Mouse (Mus musculus) inflammation-experienced regulatory T-cells (primary cell): ENCODE measurements around the gene Ndufb8. TPM values are rescaled to one million over a fixed set of nuclear protein-coding genes. Genes with fewer than 3 reads are reported as not detected.

Source experiments
- polyA plus RNA-seq, 2 experiments: library from polyadenylated mRNA; unstranded; fragments of 100-300 nt; shearing (Covaris generic); gene quantifications; one replicate each; pipeline ENCODE4 v1.2.1; 2017

The Ndufb8 gene
- polyA plus RNA-seq = 100 to 1,000 TPM; 217 to 254 TPM

DNA sequence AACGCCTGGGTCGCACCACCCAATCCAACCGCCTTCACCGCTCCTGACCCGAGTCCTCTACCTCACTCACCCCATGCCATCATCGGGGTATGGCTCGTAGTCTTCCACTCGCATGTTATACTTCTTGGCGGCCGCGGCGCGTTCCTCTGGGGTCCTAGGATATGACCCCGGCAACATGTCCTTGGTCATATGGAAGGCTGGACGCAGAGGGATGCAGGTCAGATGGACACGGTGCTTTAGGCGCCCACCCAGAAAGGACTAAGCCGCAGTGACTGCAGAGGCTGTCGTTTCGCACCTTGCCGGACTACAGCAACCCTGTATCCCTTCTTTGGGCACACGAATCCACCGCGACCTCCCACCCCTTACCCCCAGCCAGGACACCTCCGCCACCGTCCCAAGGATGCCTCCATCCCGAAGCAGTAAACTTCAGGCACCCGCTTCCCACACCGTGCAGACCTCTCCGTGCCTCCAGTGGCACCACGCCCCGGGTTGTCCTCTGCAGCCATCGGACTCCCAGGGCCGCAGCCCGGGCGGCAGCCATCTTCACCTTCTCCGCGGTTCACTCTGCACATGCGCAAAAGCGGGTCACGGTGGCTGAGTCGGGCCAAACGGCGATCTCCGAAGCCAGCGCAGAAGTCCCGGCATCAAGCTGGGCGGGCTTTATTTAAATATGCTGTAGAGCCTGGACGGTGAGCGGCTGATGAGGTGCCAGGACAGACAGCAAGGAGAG is at the start of gene Ndufb8:
TSS of gene Ndufb8 (minus strand) at position 580 of the 730 bp plus-strand sequence.

DNA sequence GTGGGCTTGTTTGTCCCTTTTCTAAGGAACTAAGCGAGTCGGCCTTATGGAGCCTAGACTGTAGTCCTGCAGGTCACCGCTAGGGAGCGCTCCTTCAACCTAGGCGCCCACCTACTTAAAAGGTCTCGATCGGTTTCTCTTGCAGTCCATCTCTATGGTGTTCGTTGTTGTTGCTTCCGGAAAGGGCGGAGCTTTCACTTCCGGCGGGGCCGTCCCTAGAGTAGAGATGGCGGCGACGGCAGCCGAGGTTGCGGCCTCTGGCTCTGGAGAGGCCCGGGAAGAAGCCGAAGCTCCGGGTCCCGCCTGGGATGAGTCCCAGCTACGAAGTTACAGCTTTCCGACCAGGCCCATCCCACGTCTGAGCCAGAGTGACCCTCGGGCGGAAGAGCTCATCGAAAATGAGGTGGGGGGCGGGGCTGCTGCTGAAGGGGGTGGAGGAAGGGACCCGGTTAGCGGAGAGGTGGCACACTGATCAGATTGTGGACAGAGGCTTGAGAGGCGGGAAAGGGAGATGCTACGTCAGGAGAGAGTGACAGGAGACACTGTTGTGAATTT is 7.5 kb upstream of the Ndufb8 start, which contains the start of gene Hif1an:
TSS of gene Hif1an (plus strand) at position 199 of the 555 bp plus-strand sequence.

DNA sequence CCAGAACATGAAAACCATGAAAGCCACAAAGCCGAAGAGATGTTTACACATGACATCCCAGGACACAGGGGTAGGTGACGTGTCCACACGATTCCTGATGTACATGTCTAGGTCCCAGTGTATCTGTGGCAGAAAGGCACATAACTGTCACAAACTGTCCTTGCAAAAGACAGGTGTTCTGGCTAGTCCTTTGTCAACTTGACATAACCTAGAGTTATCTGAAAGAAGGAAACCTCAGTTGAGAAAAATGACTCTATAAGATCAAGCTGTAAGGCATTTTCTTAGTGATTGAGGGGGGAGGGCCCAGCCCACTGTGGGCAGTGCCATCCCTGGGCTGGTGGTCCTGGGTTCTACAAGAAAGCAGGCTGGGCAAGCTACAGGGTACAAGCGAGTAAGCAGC is 2.5 kb downstream of the Ndufb8 start, which contains the start of gene Gm20538:
TSS of gene Gm20538 (minus strand) at position 101 of the 400 bp plus-strand sequence.

DNA sequence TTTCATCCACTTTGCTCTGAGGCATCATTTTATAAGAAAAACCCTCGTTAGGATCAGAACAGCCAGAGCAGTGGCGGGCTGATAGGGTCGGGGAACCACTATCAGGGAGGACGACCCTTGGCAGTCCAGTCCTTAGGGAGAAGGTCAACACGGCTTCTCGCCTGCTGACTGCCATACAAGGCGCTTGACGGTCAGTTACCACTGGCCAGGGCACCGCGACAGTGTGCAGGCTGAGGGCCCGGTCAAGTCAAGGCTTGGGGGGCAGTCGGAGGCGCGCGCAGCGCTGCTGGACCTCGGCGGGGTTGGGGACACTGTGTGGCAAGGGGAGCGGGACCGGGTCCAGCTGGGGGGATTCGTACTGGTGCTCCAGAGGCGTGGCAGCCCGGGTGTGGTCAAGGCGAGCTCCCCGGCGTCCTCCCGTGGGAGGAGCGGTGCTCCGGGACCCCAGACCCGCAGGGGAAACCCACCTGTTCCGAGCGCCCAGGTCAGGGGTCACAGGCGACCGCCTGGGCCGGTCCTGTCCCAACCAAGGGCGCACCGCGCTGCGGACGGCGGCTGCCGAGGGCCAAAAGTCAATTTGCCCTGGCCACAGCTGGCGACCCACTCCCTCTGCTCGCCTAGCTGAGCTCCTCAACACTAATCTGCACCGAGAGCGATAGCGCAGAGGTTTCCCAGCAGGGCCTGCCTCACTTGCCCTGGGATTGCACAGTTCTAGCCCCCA is 9.8 kb downstream of the Ndufb8 start, which contains the start of gene Sec31b:
TSS of gene Sec31b (minus strand) at position 544 of the 721 bp plus-strand sequence.

Other genes with a start within 250 kb of the Ndufb8 start
- gene Scd4, start 222.3 kb downstream of the Ndufb8 start, polyA plus RNA-seq = 1 to 10 TPM in 1 of 2 experiments, under 1 TPM in 1; 0.31 to 1.7 TPM
- gene Scd1, start 147.6 kb downstream of the Ndufb8 start, polyA plus RNA-seq = 1 to 10 TPM; 2.0 to 4.8 TPM
- gene Wnt8b, start 62.0 kb downstream of the Ndufb8 start, polyA plus RNA-seq = under 1 TPM in 1 of 2 experiments, not detected in 1; 0.50 TPM
- gene Sec31b, start 9.6 kb downstream of the Ndufb8 start, polyA plus RNA-seq = 1 to 10 TPM; 4.7 to 5.5 TPM
- gene Gm20538, start 2.6 kb downstream of the Ndufb8 start, polyA plus RNA-seq = 1 to 10 TPM in 1 of 2 experiments, not detected in 1; 3.6 TPM
- 10 to 100 TPM; 26.3 to 27.5 TPM for gene Hif1an, start 7.4 kb upstream of the Ndufb8 start, polyA plus RNA-seq
- gene Pax2, start 200.6 kb upstream of the Ndufb8 start, polyA plus RNA-seq = 1 to 10 TPM in 1 of 2 experiments, not detected in 1; 3.0 TPM